In the genomic region with DNA sequence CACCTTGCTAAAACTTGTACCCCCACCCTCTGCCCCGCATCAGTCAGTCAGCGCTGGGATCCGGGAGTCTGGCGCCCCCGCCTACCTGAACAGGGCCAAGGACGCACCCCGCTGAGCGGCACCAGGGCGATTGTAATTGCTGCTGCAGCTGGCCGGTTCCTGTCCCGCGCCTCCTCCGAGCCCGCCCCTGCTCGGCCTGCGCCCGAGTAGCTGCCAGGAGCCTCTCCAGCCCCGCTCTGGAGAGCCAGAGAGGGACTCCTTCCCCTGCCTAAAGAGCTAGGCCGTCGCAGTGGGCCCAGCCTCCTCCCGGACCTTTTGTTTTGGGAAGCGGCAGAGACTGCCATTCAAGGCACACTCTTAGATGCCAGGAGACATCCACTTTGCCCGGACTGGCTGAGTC, we compare ENCODE assay signal across 8 mouse cellular contexts. TPM values are rescaled to one million over a fixed set of nuclear protein-coding genes. Genes with fewer than 3 reads are reported as not detected.
DNase-seq lines count a peak whose midpoint lies in the region; ATAC-seq lines count a peak whose summit lies in the region.

No protein-coding gene starts in this region.

- H3K9me3 ChIP-seq in embryonic facial prominence, embryonic 10.5 days = peaks cover 7% of the 10 kb centered on the region; the same call in 1 of the 2 replicates
- no peaks in the 10 kb centered on the region for H3K9me3 ChIP-seq in midbrain, embryonic 11.5 days (ENCODE audit: control insufficient read depth, low read length)

- peak overlapping the region; percentile 45 for H3K4me3 ChIP-seq in embryonic facial prominence, embryonic 10.5 days
- no peak overlapping the region for H3K4me3 ChIP-seq in midbrain, embryonic 11.5 days (ENCODE audit: low read depth, low read length)

- DNase-seq in cerebellum, adult 18-20 months = peak; percentile 18 to 26
- DNase-seq in cerebellum, adult 11-12 months = no peak
- DNase-seq in embryonic facial prominence, embryonic 10.5 days (ENCODE audit: low spot score) = peak; percentile 60
- DNase-seq in heart, adult 9 months (ENCODE audit: low spot score in 2 of 2) = peak; percentile 50 to 63
- DNase-seq in kidney, postnatal 10 days = peak; percentile 59
- peak; percentile 90 for DNase-seq in midbrain, embryonic 11.5 days (ENCODE audit: low spot score, missing footprints)
- DNase-seq in urinary bladder, postnatal 25 days (ENCODE audit: low spot score) = peak; percentile 24
- no peak for DNase-seq in layer of hippocampus, postnatal 14 days (ENCODE audit: low spot score in 2 of 2)

- ATAC-seq in midbrain, embryonic 11.5 days (ENCODE audit: low FRiP score) = no peak

- peaks cover 24% of the 10 kb centered on the region for H3K4me1 ChIP-seq in embryonic facial prominence, embryonic 10.5 days
- H3K4me1 ChIP-seq in midbrain, embryonic 11.5 days (ENCODE audit: control insufficient read depth, insufficient read depth, low read length) = no peaks in the 10 kb centered on the region

- WGBS in embryonic facial prominence, embryonic 10.5 days = 2% methylated on average over 23 of the region's 23 CpGs
- WGBS in midbrain, embryonic 11.5 days = 2% methylated on average over 23 of the region's 23 CpGs

- peak overlapping the region; percentile 62 for H3K9ac ChIP-seq in midbrain, embryonic 11.5 days (ENCODE audit: low read length)

- peak overlapping the region; percentile 62; the same call in 1 of the 2 replicates for H3K27ac ChIP-seq in embryonic facial prominence, embryonic 10.5 days (replicated peaks)
- H3K27ac ChIP-seq in midbrain, embryonic 11.5 days (ENCODE audit: low read depth, low read length) = no peak overlapping the region

- peaks cover 41% of the 10 kb centered on the region for H3K27me3 ChIP-seq in embryonic facial prominence, embryonic 10.5 days (replicated peaks; ENCODE audit: low read depth, poor library complexity, severe bottlenecking)
- H3K27me3 ChIP-seq in midbrain, embryonic 11.5 days (ENCODE audit: control insufficient read depth, insufficient read depth, low read length) = no peaks in the 10 kb centered on the region; the same call in 1 of the 2 replicates

- H3K4me2 ChIP-seq in midbrain, embryonic 11.5 days = peak overlapping the region; percentile 38

- no peaks in the 10 kb centered on the region for H3K36me3 ChIP-seq in embryonic facial prominence, embryonic 10.5 days (replicated peaks)
- H3K36me3 ChIP-seq in midbrain, embryonic 11.5 days (ENCODE audit: control insufficient read depth, insufficient read depth, low read length) = no peaks in the 10 kb centered on the region

RNA-seq across cellular contexts. Expression of gene Zfp385c, which starts 19.1 kb away (rescaled TPM):
- polyA plus RNA-seq in embryonic facial prominence, embryonic 10.5 days (2016; fragmentation: Nextera tagmentation; extraction: Ambion mirVana) = 1.2 TPM in 2 replicates
- 0.72 TPM in 1 of 2 replicates, not detected in the other for polyA plus RNA-seq in midbrain, embryonic 11.5 days (2014; fragmentation: Nextera tagmentation; extraction: Ambion mirVana)
- total RNA-seq in layer of hippocampus, postnatal 14 days (2021) = 1 to 10 TPM in 1 of 2 experiments, under 1 TPM in 1; 0.17 to 1.2 TPM

RNA-seq across cellular contexts. Expression of gene Dhx58, which starts 30.9 kb away (rescaled TPM):
- 3.3 and 3.6 TPM in 2 replicates for polyA plus RNA-seq in embryonic facial prominence, embryonic 10.5 days (2016; fragmentation: Nextera tagmentation; extraction: Ambion mirVana)
- polyA plus RNA-seq in midbrain, embryonic 11.5 days (2014; fragmentation: Nextera tagmentation; extraction: Ambion mirVana) = 2.0 and 2.1 TPM in 2 replicates
- 1 to 10 TPM in 1 of 2 experiments, under 1 TPM in 1; 0.93 to 1.4 TPM for total RNA-seq in layer of hippocampus, postnatal 14 days (2021)

RNA-seq across cellular contexts. Expression of gene Kat2a, which starts 39.1 kb away (rescaled TPM):
- polyA plus RNA-seq in embryonic facial prominence, embryonic 10.5 days (2016; fragmentation: Nextera tagmentation; extraction: Ambion mirVana) = 72.4 and 80.6 TPM in 2 replicates
- 44.4 and 57.2 TPM in 2 replicates for polyA plus RNA-seq in midbrain, embryonic 11.5 days (2014; fragmentation: Nextera tagmentation; extraction: Ambion mirVana)
- 10 to 100 TPM; 54.5 to 59.7 TPM for total RNA-seq in layer of hippocampus, postnatal 14 days (2021)

RNA-seq across cellular contexts. Expression of gene Hspb9, which starts 40.5 kb away (rescaled TPM):
- 0.56 TPM in 1 of 2 replicates, not detected in the other for polyA plus RNA-seq in embryonic facial prominence, embryonic 10.5 days (2016; fragmentation: Nextera tagmentation; extraction: Ambion mirVana)
- polyA plus RNA-seq in midbrain, embryonic 11.5 days (2014; fragmentation: Nextera tagmentation; extraction: Ambion mirVana) = 0.47 and 0.52 TPM in 2 replicates
- total RNA-seq in layer of hippocampus, postnatal 14 days (2021) = not detected

RNA-seq across cellular contexts. Expression of gene Dnajc7, which starts 53.2 kb away (rescaled TPM):
- 272 and 279 TPM in 2 replicates for polyA plus RNA-seq in embryonic facial prominence, embryonic 10.5 days (2016; fragmentation: Nextera tagmentation; extraction: Ambion mirVana)
- polyA plus RNA-seq in midbrain, embryonic 11.5 days (2014; fragmentation: Nextera tagmentation; extraction: Ambion mirVana) = 96.1 TPM in 2 replicates
- total RNA-seq in layer of hippocampus, postnatal 14 days (2021) = 100 to 1,000 TPM; 237 to 253 TPM

Comparison
In these comparisons a context has a peak if more than half of its experiments do, and no peak if none do; other contexts are left out.
1. DNase-seq: peak in cerebellum, adult 18-20 months (2 of 2), embryonic facial prominence, embryonic 10.5 days (single experiment), heart, adult 9 months (2 of 2), kidney, postnatal 10 days (single experiment), midbrain, embryonic 11.5 days (single experiment) and urinary bladder, postnatal 25 days (single experiment); none in cerebellum, adult 11-12 months (single experiment) and layer of hippocampus, postnatal 14 days (0 of 2).